14 mouse cellular contexts compared by ENCODE assay signal in genomic region chr3:87560156-87560555, GRCm38 (mm10). TPM values are rescaled to one million over a fixed set of nuclear protein-coding genes. Genes with fewer than 3 reads are reported as not detected.
A peak's percentile ranks its signal among the peaks of the same experiment; 100 is the strongest.
DNase-seq lines count a peak whose midpoint lies in the region; ATAC-seq and TF ChIP-seq lines count a peak whose summit lies in the region.
"Had no signal": no experiment of that assay in that cellular context is flagged by ENCODE, and none has a peak within 500 bp of the region (broad histone marks: within the 10 kb centered on the region; RNA-seq: fewer than 3 reads in every experiment).

No protein-coding gene starts in this region.

- no peaks in the 10 kb centered on the region for H3K79me2 ChIP-seq in heart, adult 2 months (replicated peaks; ENCODE audit: control insufficient read depth, insufficient read depth, low read length)

- no peak overlapping the region for H3K9ac ChIP-seq in heart, adult 2 months (ENCODE audit: low read depth, low read length)
- H3K9ac ChIP-seq in lung, embryonic 14.5 days: no peak overlapping the region
- H3K9ac ChIP-seq: heart, embryonic 12.5 days; stomach, embryonic 15.5 days had no signal

- H3K36me3 ChIP-seq in heart, adult 2 months (ENCODE audit: control insufficient read depth, insufficient read depth, low read length): no peaks in the 10 kb centered on the region
- no peaks in the 10 kb centered on the region for H3K36me3 ChIP-seq in lung, embryonic 14.5 days (ENCODE audit: insufficient read depth)
- H3K36me3 ChIP-seq: heart, embryonic 12.5 days; stomach, embryonic 15.5 days had no signal

- no peak overlapping the region for H3K4me2 ChIP-seq in lung, embryonic 14.5 days
- H3K4me2 ChIP-seq: heart, embryonic 12.5 days; stomach, embryonic 15.5 days had no signal

- 54% methylated on average over 3 of the region's 3 CpGs for WGBS in heart, adult 2 months
- 58% methylated on average over 3 of the region's 3 CpGs for WGBS in lung, embryonic 14.5 days
- 54% methylated on average over 3 of the region's 3 CpGs for whole genome bisulfite sequencing in lung, adult 2 months

- TF ChIP-seq CTCF in heart, adult 2 months (IDR thresholded peaks at IDR 0.05): peak; percentile 59
- peak; percentile 35 for TF ChIP-seq CTCF in lung, embryonic 14.5 days (IDR thresholded peaks at IDR 0.05; ENCODE audit: low read depth)
- no peak for TF ChIP-seq CTCF in lung, adult 2 months (IDR thresholded peaks at IDR 0.05; ENCODE audit: insufficient read depth, low read length)

- H3K4me3 ChIP-seq in heart, adult 2 months: no peak overlapping the region
- no peak overlapping the region for H3K4me3 ChIP-seq in lung, embryonic 14.5 days (ENCODE audit: low read depth, low read length)
- H3K4me3 ChIP-seq in lung, adult 2 months (replicated peaks; ENCODE audit: extremely low read depth, low read depth, low read length): no peak overlapping the region
- H3K4me3 ChIP-seq: heart, embryonic 12.5 days; myocyte; stomach, embryonic 15.5 days had no signal

- no peak for ATAC-seq in lung, embryonic 14.5 days (ENCODE audit: insufficient read depth)

- no peaks in the 10 kb centered on the region for H3K9me3 ChIP-seq in lung, embryonic 14.5 days (ENCODE audit: low read depth, low read length)
- H3K9me3 ChIP-seq: stomach, embryonic 15.5 days had no signal

- H3K27ac ChIP-seq in heart, adult 2 months: no peak overlapping the region
- H3K27ac ChIP-seq in lung, embryonic 14.5 days (ENCODE audit: low read depth): no peak overlapping the region
- H3K27ac ChIP-seq: stomach, embryonic 15.5 days had no signal

- no peak for DNase-seq in heart, adult 2 months
- no peak for DNase-seq in heart, postnatal 25 days (ENCODE audit: low spot score)
- no peak for DNase-seq in lung, embryonic 14.5 days
- no peak for DNase-seq in lung, adult 2 months
- DNase-seq in 416B (ENCODE audit: low read depth): peak; percentile 32
- peak; percentile 60 for DNase-seq in MN1 (ENCODE audit: low spot score)
- no peak for DNase-seq in ovary, postnatal 14 days (ENCODE audit: low spot score)
- DNase-seq in frontal cortex, adult 2 months (ENCODE audit: extremely low spot score in 1 of 2, low spot score in 1 of 2): no peak
- DNase-seq: adrenal gland, adult 8-10 months; cerebellum, adult 11-12 months; lung, postnatal 14 days had no signal

- no peaks in the 10 kb centered on the region; the same call in 1 of the 2 replicates for H3K4me1 ChIP-seq in heart, adult 2 months (ENCODE audit: control insufficient read depth, insufficient read depth, low read length)
- H3K4me1 ChIP-seq in lung, embryonic 14.5 days (ENCODE audit: insufficient read depth): no peaks in the 10 kb centered on the region
- no peaks in the 10 kb centered on the region for H3K4me1 ChIP-seq in lung, adult 2 months (ENCODE audit: control insufficient read depth, insufficient read depth, low read length)

- no peak for TF ChIP-seq POLR2A in heart, adult 2 months (IDR thresholded peaks at IDR 0.05; ENCODE audit: insufficient read depth, low read depth, low read length)
- no peak for TF ChIP-seq POLR2A in lung, adult 2 months (IDR thresholded peaks at IDR 0.05; ENCODE audit: borderline replicate concordance, extremely low read depth, low read depth, low read length)

- intact Hi-C loops in heart, adult 2 months (cut with DNase I): loop anchor here (2.0 to 5.0 kb wide), 3 partner anchors 31 to 318 kb away; no protein-coding TSS in a partner anchor
- intact Hi-C loops in heart, postnatal 25 days (cut with DNase I): loop anchor here (5.0 kb wide), 4 partner anchors 33 to 318 kb away; partner anchors contain the start of gene Etv3

- no peak for TF ChIP-seq EP300 in heart, adult 2 months (IDR thresholded peaks at IDR 0.05; ENCODE audit: insufficient read depth, low read depth, low read length)

- H3K27me3 ChIP-seq in heart, adult 2 months (ENCODE audit: control insufficient read depth, insufficient read depth, low read length): no peaks in the 10 kb centered on the region
- H3K27me3 ChIP-seq in lung, embryonic 14.5 days (ENCODE audit: insufficient read depth, low read length): no peaks in the 10 kb centered on the region
- H3K27me3 ChIP-seq: heart, embryonic 12.5 days; stomach, embryonic 15.5 days had no signal

RNA-seq across cellular contexts. Expression of gene Etv3, which starts 34.9 kb away (rescaled TPM):
- total RNA-seq in heart, adult 2 months (2021): 10 to 100 TPM; 17.7 to 18.5 TPM
- 9.0 and 12.2 TPM in 2 replicates for polyA plus RNA-seq in heart, adult 2 months (2012; rRNA removed)
- total RNA-seq in heart, postnatal 25 days (2021): 10 to 100 TPM; 17.7 to 18.3 TPM
- 10.8 and 12.8 TPM in 2 replicates for polyA plus RNA-seq in lung, embryonic 14.5 days (2014; fragmentation: Nextera tagmentation; extraction: Ambion mirVana)
- 16.7 and 17.8 TPM in 2 replicates for polyA plus RNA-seq in lung, adult 2 months (2012; rRNA removed)
- 15.0 and 15.7 TPM in 2 replicates for polyA plus RNA-seq in frontal cortex, adult 2 months (2012; rRNA removed)

RNA-seq across cellular contexts. Expression of gene Arhgef11, which starts 57.2 kb away (rescaled TPM):
- total RNA-seq in heart, adult 2 months (2021): 10 to 100 TPM; 16.0 to 20.4 TPM
- 19.5 and 31.4 TPM in 2 replicates for polyA plus RNA-seq in heart, adult 2 months (2012; rRNA removed)
- total RNA-seq in heart, postnatal 25 days (2021): 10 to 100 TPM; 19.4 to 19.9 TPM
- 17.1 and 18.8 TPM in 2 replicates for polyA plus RNA-seq in lung, embryonic 14.5 days (2014; fragmentation: Nextera tagmentation; extraction: Ambion mirVana)
- polyA plus RNA-seq in lung, adult 2 months (2012; rRNA removed): 32.9 and 53.8 TPM in 2 replicates
- polyA plus RNA-seq in frontal cortex, adult 2 months (2012; rRNA removed): 36.4 and 39.4 TPM in 2 replicates

Comparison
In these comparisons a context has a peak if more than half of its experiments do, and no peak if none do; other contexts are left out.
1. DNase-seq: peak in 416B (single experiment) and MN1 (single experiment); none in heart, adult 2 months (0 of 2), heart, postnatal 25 days (single experiment), lung, embryonic 14.5 days (single experiment), lung, adult 2 months (single experiment), ovary, postnatal 14 days (single experiment) and frontal cortex, adult 2 months (0 of 2).